Mouse (Mus musculus) cortical plate, adult 2 months (tissue): ENCODE results near the gene Tmem82.

Experiments
- CTCF ChIP-seq: fragments of 200-500 bp; IDR thresholded peaks from 2 replicates; pipeline ENCODE4 v1.5.1; 2011; ENCODE audit warnings: mild to moderate bottlenecking, control low read depth, low read length; ENCODE audit not compliant: insufficient read depth; ENCODE audit errors: extremely low read depth
- POLR2A ChIP-seq: fragments of 200-500 bp; IDR thresholded peaks from 2 replicates; pipeline ENCODE4 v1.6.1; 2011; ENCODE audit warnings: mild to moderate bottlenecking, low read length, control low read depth; ENCODE audit not compliant: insufficient read depth; ENCODE audit errors: extremely low read depth

DNA sequence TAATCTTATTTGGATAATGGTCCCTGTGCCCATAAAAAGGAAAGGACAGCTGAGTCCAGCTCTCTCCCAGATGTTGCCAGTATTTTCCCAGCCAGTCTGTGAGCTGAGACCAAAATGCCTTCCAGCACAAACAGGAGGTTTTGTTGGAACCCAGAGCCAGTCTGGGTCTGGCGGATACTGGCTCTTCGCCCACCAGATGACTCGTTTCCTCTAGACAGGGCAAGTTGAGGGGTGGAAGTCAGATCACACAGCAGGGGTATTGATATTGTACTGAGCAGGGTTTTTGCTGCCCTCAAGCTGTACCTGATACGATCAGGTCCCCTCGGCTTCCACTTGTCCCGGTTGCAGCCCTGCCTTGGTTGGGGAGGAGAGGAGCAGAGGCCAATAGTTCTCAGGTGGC is 8.9 kb downstream of the Tmem82 start:
- TF ChIP-seq CTCF (no peak), POLR2A (no peak)
